Mouse (Mus musculus) CD4-positive, CD25-positive, alpha-beta regulatory T cell, adult 4 months (primary cell): ENCODE data around the gene Eif5a2. TPM values are rescaled to one million over a fixed set of nuclear protein-coding genes. Genes with fewer than 3 reads are reported as not detected.

Source experiments
- ATAC-seq: one replicate; pipeline ENCODE4 v1.8.0; 2017
- polyA plus RNA-seq, 2 experiments: library from polyadenylated mRNA; unstranded; fragments of 100-300 nt; shearing (Covaris generic); gene quantifications; one replicate each; pipeline ENCODE4 v1.2.1; 2017

Eif5a2 gene
- polyA plus RNA-seq, 2 experiments from 2014 or later = 4.4 to 5.2 TPM

DNA sequence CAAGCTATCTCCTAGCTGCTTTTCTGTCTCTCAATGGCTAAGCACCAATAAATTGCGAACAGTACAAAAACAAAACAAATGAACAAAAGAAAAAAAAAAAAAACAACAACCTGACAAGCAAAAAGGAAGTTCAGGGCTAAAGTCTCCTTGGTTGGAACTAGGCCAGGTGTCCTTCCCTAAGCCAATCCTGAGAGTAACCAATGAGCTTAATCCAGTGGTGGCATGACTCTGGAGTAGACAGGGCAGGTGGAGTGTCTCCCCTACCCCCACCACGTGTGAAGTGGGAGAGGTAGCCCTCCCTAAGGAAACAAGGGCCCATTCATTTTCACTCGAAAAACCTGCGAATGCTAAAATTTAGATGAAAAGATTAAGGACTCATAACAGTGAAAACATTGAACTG is 30.4 kb downstream of the Eif5a2 start:
- ATAC-seq = no peak

DNA sequence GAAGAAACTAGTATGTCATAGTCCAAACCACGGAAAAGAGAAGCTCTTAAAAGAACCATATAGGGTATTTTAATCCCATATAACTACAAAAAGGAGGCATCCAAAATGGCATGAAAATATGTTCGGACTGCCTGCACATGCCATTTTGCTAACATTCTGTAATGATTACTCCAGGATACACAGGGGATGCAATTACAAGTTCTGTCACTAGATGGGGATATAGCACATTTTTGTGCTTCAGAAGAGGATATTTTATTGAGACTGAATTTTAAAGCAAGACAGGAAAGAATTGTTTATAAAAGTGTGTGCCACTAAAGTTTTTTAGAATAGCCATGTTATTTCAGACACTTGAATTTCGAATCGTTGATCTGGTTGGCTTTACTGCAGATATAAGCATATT is 33.3 kb downstream of the Eif5a2 start:
- peak; percentile 93 for ATAC-seq

DNA sequence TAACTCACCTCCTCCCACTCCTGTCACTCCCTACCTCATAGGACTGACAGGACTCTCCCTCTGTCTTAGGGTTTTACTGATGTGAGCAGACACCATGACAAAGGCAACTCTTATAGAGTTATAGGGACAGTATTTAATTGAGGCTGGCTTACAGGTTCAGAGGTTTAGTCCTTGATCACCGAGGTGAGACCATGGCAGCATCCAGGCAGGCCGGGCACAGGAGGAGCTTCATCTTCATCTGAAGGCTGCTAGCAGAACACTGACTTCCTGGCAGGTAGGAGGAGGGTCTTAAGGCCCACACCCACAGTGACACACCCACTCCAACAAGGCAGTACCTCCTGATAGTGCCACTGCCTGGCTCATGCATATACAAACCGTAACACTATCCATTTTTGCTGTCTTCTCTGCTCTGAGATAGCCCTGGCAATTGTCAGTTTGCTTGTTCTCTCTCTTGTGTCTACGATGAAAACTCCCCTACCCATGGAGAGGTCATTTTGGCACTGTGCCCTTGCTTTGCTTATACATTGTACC is 35.0 kb downstream of the Eif5a2 start:
- no peak for ATAC-seq

DNA sequence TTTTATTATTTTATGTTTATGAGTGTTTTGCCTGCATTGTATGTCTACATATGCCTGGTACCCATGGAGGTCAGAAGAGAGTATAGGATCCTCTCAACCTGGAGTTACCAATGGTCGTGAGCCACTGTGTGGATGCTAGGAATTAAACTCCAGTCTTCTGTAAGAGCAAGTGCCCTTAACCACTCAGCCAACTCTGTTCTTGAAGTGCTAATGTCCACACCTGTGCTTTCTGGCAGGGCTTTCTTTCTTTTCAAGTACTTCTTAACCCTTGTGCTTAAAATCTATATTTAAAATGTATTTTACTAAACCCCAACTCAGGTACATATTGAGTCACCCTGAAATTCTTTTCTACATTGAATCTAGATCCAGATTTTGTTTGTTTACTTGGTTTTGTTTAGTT is 45.2 kb downstream of the Eif5a2 start:
- no peak for ATAC-seq

DNA sequence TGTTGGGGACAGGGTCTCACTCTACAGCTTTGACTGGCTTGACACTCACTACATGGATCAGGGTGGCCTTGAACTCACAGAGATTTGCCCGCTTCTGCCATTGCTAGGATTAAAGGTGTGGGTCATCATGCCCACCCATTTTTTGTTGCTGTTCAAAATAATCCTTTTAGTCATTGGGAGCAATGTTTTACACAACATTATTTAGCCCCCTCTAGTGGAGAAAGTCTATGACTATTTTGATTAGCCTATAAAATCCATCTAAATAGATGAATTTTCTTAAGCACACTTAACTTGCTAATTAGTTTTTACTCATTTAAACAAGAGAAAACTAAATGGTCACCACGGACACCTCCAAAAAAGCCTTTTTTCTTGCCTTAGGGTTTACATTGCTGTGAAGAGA is 46.5 kb downstream of the Eif5a2 start:
- no peak for ATAC-seq

DNA sequence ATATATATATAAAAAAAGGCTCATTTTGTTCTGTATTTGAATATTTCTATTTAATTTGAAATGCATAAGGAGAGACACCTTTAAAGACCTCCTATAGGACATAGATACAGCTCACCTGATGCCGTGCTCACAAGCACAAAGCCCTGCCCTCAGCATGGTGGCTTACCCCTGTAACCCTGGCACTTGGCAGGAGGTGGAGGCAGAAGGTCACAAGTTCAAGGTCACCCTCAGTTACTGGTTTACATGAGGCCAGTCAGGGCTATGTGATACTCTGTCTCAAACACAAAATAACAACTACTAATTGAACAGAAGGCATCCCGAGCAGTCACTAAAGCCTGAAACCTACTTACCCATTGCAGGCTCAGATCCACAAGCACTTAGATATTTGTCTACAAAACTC is 48.4 kb downstream of the Eif5a2 start:
- no peak for ATAC-seq

DNA sequence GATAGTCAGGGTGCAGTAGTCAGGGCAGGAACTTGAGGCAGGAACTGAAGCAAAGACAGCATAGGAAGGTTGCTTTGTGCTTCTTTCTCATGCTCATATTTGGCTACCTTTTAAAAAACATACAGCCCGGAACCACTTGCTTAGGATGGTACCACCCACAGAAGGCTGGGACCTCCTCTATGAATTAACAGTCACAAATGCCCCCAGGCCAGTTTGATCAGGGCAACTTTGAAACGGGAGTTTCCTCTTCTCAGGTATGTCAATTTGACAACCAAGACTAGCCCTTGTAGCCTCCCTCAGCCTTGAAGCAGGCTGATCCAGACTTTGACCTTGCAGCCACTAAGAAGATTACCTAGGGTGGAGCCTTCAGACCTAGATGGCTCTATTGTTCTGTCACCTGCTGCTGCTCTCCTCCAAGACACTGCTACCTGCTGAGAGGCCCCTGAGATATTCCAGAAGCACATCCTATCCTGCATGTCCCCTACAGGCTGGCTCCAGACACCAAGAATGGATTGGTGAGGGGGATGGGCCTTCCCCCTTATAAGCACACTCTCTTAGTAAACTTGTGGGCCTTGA is 55.8 kb downstream of the Eif5a2 start:
- no peak for ATAC-seq

DNA sequence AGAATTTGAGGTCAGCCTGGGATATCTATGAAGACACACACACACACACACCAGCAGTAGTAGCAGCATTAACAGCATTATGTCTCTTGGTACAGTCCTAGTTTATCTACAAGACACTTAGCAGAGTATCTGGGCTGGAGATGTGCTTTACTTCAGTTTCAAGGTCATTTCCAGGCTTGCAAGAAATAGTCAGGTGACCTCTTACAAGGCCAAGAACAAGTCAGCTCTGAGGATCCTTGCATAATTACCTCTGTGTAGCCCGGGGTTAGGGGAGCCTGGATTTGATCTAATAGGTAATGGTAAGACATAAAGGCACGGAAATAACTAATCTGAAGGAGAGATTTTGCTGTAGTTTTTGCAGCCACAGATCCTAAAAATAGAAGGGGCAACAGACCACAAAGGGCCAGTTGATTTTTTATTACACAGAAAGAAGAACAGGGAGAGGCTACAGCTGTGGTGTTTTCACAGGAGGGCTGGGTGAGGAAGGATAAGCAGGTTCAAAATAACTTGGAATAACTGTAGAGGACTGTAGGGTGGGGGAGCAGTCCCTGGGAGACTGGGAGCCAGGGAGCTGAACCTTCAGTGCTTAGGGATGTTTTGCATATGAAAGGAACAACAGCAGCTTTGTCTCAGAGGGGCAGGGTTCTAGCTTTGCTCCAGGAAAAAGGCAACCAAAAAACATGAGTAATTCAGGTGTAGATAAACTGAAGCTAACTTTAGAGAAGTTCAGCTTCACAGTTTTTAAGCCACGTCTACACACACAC is 61.0 kb downstream of the Eif5a2 start:
- ATAC-seq = no peak

DNA sequence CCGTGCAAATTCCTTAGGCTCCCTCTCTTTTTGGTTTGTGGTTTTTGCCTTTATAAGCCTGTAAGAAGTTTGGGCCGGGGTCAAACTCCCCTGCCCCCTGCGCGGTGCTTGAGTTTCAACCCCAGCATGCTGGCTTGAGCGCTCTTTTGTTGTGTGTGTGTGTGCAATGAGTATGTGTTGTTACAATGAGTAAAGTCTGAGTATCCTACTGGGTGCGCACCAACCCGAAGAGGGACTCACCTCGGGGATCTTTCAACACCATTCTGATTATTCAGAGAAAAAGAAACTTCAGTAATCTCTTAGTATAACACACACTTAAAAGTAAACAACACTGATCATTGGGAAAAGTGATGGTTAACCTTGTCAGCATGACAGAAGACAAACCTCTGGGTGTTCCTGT is 62.2 kb downstream of the Eif5a2 start:
- no peak for ATAC-seq

DNA sequence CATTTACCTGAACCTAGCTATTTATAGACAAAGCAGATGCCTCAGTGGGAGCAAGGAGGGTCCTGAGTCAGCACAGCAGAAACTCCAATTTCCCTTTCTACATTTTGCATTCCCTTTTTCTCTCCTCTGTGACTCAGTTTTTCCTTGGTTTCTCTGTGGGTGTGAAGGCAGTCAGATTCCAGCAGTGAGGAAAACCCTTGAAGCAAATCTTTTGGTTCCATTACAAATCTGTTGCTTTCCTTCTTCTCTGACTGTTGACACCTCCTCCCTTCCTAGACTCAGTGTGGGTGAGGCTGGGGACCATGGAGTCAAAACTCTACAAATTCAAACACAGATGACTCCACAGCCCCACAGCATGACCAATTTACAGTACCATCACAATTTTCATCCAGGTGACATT is 66.0 kb downstream of the Eif5a2 start:
- no peak for ATAC-seq

Other genes with a start within 250 kb of the Eif5a2 start
- not detected for gene Slc2a2, start 83.4 kb upstream of the Eif5a2 start, polyA plus RNA-seq
- gene Rpl22l1, start 24.2 kb downstream of the Eif5a2 start, polyA plus RNA-seq = 100 to 1,000 TPM; 589 to 692 TPM
- not detected for gene Gm1527, start 111.3 kb downstream of the Eif5a2 start, polyA plus RNA-seq